Mouse (Mus musculus): Measurements from ENCODE around the gene Dst.

GRCm38 (mm10) chr1:34223866-34224265 is 315.8 kb downstream of the Dst start:
- TF ChIP-seq POLR2A (IDR thresholded peaks at IDR 0.05; ENCODE audit: low read depth, low read length) (no peak), CTCF (conservative IDR thresholded peaks at IDR 0.05; ENCODE audit: insufficient read depth, insufficient read length, low read depth, low read length) (no peak)

All from kidney, adult 2 months (tissue).